Mouse (Mus musculus) B cell, adult 2 months (primary cell): Measurements from ENCODE around the gene Prr15.
A peak's percentile ranks its signal among the peaks of the same experiment; 100 is the strongest.

ENCODE experiments used
- DNase-seq, 2 experiments: peaks; one replicate each; pipeline ENCODE4 v3.0.0; 2022

Gene Prr15

DNA sequence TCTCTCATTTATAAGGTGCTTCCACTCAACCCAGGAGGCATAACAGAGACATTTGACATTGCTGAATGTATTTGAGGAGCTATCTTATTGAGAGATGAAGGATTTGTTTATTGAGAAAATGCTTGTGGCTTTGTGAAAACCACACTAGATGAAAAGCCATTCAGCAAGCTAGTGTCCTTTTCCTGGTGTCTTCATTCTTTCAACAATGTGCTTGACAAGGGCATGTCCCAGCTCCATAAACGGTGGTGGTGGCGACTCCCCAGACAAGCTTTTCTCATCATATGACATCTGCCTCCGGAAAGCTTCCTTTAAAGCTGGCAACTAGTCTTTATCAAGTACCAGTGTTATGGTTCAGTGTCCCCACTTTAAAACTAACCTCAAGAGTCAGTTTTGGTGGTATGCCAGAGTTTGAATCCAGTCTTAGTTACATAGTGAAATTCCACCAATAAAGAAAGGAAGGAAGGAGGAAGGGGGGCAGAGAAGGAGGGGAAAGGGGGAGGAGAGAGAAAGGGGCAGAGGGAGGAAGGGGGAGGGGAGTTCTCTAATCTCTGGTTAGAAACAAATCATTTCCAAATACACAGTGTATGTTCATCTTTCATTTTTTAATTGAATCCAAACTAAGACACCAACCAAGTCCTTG, at the start of gene Prr15:
Gene Prr15 (plus strand): TSS at position 590 of the 640 bp plus-strand sequence.
- no peak for DNase-seq

GRCm38 (mm10) chr6:54277234-54277633, 48.4 kb upstream of the Prr15 start:
- DNase-seq, result no peak

GRCm38 (mm10) chr6:54277828-54278227, 47.8 kb upstream of the Prr15 start:
- no peak for DNase-seq

GRCm38 (mm10) chr6:54278613-54279012, 47.0 kb upstream of the Prr15 start:
- no peak for DNase-seq

GRCm38 (mm10) chr6:54279391-54279790, 46.2 kb upstream of the Prr15 start:
- no peak for DNase-seq

GRCm38 (mm10) chr6:54280248-54280647, 45.4 kb upstream of the Prr15 start:
- DNase-seq, result no peak

DNA sequence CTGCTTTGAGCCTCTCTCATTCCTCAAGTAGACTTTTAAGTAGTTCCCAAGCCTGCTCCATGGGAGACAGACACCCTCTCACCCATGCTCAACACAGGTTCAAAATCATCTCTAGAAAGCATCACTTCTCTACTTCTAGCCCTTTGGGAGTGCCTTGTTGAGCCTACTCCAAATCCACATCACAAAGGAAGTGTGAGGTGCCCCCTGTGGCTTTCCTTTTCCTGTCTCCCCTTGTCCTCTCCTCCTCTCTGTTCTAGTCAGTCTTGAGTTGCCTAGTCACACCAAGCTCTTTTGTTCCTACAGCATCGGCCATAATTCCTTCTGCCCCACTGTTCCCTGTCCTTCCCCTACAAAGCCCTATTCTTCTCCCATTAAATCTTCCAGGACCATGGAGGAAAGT, 42.3 kb upstream of the Prr15 start:
- no peak for DNase-seq

- DNase-seq, result no peak
These were observed 41.4 kb upstream of the Prr15 start for GRCm38 (mm10) chr6:54284167-54284711.

DNA sequence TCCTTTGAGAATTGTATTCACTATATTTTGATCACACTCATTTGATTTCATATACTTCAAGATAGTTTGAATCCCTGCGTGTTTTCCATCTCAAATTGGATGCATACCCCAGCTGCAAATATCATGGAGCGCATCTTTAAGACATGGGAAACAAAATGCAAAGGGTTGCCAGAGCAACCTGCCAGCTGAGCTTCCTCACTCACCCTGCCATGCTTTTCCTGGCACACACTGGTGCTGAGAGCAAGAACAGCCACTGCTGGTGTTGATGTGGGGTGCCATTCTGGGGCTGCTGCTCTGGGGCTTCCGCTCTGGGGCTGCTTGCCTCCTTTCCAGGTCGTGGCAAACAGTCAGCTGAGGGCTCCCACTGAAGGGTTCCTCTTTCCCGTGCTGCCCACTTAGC, 38.8 kb upstream of the Prr15 start:
- DNase-seq, result no peak

GRCm38 (mm10) chr6:54289774-54290500, 35.7 kb upstream of the Prr15 start:
- no peak for DNase-seq

- no peak for DNase-seq
These were observed 28.4 kb upstream of the Prr15 start for GRCm38 (mm10) chr6:54297231-54297630.

- DNase-seq, result no peak
These were observed 26.2 kb upstream of the Prr15 start for GRCm38 (mm10) chr6:54299417-54299816.

DNA sequence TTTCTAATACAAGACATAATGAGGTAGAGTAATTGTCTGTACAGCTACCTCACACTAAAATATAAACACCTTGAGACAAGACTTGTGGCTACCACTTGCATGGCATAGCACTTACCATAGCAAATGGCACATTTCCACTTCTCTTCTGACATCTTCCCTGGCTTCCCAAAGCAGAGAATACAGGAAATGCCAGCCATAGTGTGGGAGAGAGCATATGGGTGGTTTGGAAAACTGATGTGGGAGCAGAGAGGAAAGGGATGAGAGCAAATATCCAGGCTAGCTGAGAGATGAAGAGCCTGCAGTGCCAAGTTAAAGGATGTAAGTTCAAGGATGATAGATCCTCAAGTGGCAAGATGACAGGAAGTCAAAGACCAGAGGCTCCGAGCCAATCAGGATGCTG, 19.9 kb upstream of the Prr15 start:
- DNase-seq, result no peak

DNA sequence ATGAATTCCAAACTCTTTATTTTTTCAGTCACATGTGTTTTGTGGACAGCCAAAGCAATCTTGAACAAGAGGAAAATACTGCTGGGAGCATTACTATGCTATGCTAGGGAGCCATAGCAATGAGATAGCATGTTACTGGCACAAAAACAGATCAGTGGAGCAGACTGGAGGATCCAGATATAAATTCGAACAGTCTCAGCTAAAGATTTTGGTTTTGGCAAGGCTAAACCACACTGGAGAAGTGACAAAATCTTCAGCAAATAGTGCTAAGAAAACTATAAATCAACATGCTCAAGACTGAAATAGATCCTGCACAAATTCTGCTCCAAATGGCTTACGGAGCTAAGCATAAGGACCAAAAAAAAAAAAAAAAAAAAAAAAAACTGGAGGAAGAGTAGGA, 12.6 kb upstream of the Prr15 start:
- DNase-seq, result no peak

- no peak for DNase-seq
These were observed 7.0 kb upstream of the Prr15 start for GRCm38 (mm10) chr6:54318618-54319017.

DNA sequence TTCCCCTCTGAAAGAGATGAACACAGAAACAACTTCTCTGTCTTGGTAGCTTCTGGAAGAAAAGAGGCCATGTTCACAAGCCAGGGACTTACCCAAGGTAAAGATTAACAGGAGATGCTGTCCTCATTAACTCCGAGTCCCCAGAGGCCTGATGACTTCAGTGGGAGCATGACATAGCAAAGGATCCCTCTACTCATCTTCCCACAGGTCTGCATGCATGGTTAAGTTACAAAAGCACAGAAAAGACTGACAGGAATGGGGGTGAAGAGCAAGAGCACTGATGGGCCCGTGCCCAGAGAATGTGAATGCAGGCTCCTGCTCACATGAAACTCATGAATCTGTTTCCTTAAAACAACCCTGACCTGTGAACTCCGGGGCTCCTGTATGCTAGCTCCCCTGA, 6.4 kb upstream of the Prr15 start:
- DNase-seq, result no peak

GRCm38 (mm10) chr6:54320236-54320635, 5.4 kb upstream of the Prr15 start:
- DNase-seq, result no peak

GRCm38 (mm10) chr6:54326671-54327625, 1.3 kb downstream of the Prr15 start:
- peak in 1 of 2 experiments; percentile 2 for DNase-seq

DNA sequence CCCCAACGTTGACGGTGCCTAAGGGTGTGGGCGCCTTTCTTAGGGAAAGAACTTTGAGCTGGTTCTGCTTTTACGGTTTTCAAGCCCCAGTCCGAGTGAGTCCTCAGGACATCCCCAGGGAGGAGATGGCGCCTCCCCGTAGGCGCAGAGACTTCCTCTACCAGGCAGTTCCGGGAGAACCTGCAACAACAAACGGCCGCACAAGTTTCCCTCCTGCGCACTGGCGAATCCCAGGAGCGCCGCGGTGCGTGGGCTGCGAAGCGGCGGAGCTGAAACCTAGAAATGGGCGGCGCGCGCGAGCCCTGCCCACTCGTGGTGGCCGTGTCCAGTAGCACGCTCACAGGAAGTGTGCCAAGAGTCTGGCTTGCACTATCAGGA, 2.0 kb downstream of the Prr15 start:
- peak in 1 of 2 experiments; percentile 2 for DNase-seq

GRCm38 (mm10) chr6:54328783-54329182, 3.1 kb downstream of the Prr15 start:
- no peak for DNase-seq

GRCm38 (mm10) chr6:54329598-54329997, 4.0 kb downstream of the Prr15 start:
- no peak for DNase-seq

GRCm38 (mm10) chr6:54330166-54330565, 4.5 kb downstream of the Prr15 start:
- no peak for DNase-seq

GRCm38 (mm10) chr6:54331765-54332164, 6.1 kb downstream of the Prr15 start:
- no peak for DNase-seq
